Mouse (Mus musculus) lung, postnatal 4 days (tissue): ENCODE measurements at regions not wholly inside any gene's neighbourhood (a gene's known extent, or its start where the extent isn't known, plus 50 kb on each side); places are given as distances from the start of the nearest gene placed in this dataset.

ENCODE experiments used
- DNase-seq, 2 experiments: peaks; one replicate each; pipeline ENCODE4 v3.0.0; 2021

- no peak for DNase-seq
These were observed 63.6 kb downstream of the Hif1an start for GRCm38 (mm10) chr19:44626261-44626660.

- no peak for DNase-seq
These were observed 67.1 kb downstream of the Hif1an start for GRCm38 (mm10) chr19:44629705-44630104.

- no peak for DNase-seq
These were observed 68.8 kb downstream of the Hif1an start for GRCm38 (mm10) chr19:44631356-44632007.

GRCm38 (mm10) chr19:44637145-44637719 is 74.6 kb downstream of the Hif1an start:
- no peak for DNase-seq

GRCm38 (mm10) chr19:44640021-44640420 is 77.4 kb downstream of the Hif1an start:
- DNase-seq = no peak

GRCm38 (mm10) chr19:44640551-44640950 is 77.9 kb downstream of the Hif1an start:
- DNase-seq = no peak

GRCm38 (mm10) chr19:44642294-44642693 is 79.6 kb downstream of the Hif1an start:
- no peak for DNase-seq

- DNase-seq = no peak
These were observed 81.7 kb downstream of the Hif1an start for GRCm38 (mm10) chr19:44644376-44644775.

- DNase-seq = no peak
These were observed 82.3 kb downstream of the Hif1an start for GRCm38 (mm10) chr19:44644929-44645328.

- no peak for DNase-seq
These were observed 83.9 kb downstream of the Hif1an start for GRCm38 (mm10) chr19:44646548-44646947.

- no peak for DNase-seq
These were observed 86.6 kb downstream of the Hif1an start for GRCm38 (mm10) chr19:44649206-44649605.

GRCm38 (mm10) chr19:44650841-44651240 is 88.2 kb downstream of the Hif1an start:
- DNase-seq = no peak

GRCm38 (mm10) chr19:44651605-44652004 is 89.0 kb downstream of the Hif1an start:
- DNase-seq = no peak

- peak; percentile 31 to 45 for DNase-seq
These were observed 93.1 kb downstream of the Hif1an start for GRCm38 (mm10) chr19:44655719-44656118.

- no peak for DNase-seq
These were observed 96.5 kb upstream of the Pax2 start for GRCm38 (mm10) chr19:44659316-44659715.

GRCm38 (mm10) chr19:44669535-44669958 is 86.3 kb upstream of the Pax2 start:
- DNase-seq = no peak

- no peak for DNase-seq
These were observed 81.1 kb upstream of the Pax2 start for GRCm38 (mm10) chr19:44674621-44675245.

GRCm38 (mm10) chr19:44676555-44677120 is 79.2 kb upstream of the Pax2 start:
- DNase-seq = no peak

GRCm38 (mm10) chr19:44677295-44677694 is 78.5 kb upstream of the Pax2 start:
- DNase-seq = no peak

- DNase-seq = no peak
These were observed 77.2 kb upstream of the Pax2 start for GRCm38 (mm10) chr19:44678686-44679085.

- DNase-seq = no peak
These were observed 74.2 kb upstream of the Pax2 start for GRCm38 (mm10) chr19:44681675-44682074.

GRCm38 (mm10) chr19:44683191-44683590 is 72.7 kb upstream of the Pax2 start:
- DNase-seq = no peak

GRCm38 (mm10) chr19:44684061-44684514 is 71.8 kb upstream of the Pax2 start:
- peak; percentile 19 to 32 for DNase-seq

- DNase-seq = no peak
These were observed 69.8 kb upstream of the Pax2 start for GRCm38 (mm10) chr19:44686061-44686460.
